Mouse (Mus musculus) midbrain, embryonic 16.5 days (tissue): ENCODE data around the gene Stag1. TPM values are rescaled to one million over a fixed set of nuclear protein-coding genes. Genes with fewer than 3 reads are reported as not detected.

Experiments
- ATAC-seq: fragments of 200-750 bp; cut with Nextera tagmentation; 2 replicates; pipeline ENCODE4 v1.8.0; 2017; ENCODE audit warnings: moderate TSS enrichment
- H3K27ac ChIP-seq: fragments of 300-500 bp; sonication (generic); 2 replicates; pipeline ENCODE4 v1.5.1; 2014; ENCODE audit warnings: mild to moderate bottlenecking, low read length, mixed read lengths
- H3K27me3 ChIP-seq: fragments of 300-500 bp; sonication (generic); 2 replicates; pipeline ENCODE4 v1.6.1; 2014; ENCODE audit warnings: low read depth, low read length, mixed read lengths; ENCODE audit not compliant: control insufficient read depth, insufficient read depth
- H3K36me3 ChIP-seq: fragments of 300-500 bp; sonication (generic); 2 replicates; pipeline ENCODE4 v1.6.1; 2014; ENCODE audit warnings: mild to moderate bottlenecking, low read length, moderate library complexity, mixed read lengths; ENCODE audit not compliant: control insufficient read depth, insufficient read depth
- H3K4me1 ChIP-seq: fragments of 300-500 bp; sonication (generic); 2 replicates; pipeline ENCODE4 v1.6.1; 2014; ENCODE audit warnings: mild to moderate bottlenecking, low read length, mixed read lengths; ENCODE audit not compliant: control insufficient read depth, insufficient read depth
- H3K4me2 ChIP-seq: fragments of 300-500 bp; sonication (generic); 2 replicates; pipeline ENCODE4 v1.6.1; 2014; ENCODE audit warnings: mild to moderate bottlenecking, low read length, mixed read lengths
- H3K4me3 ChIP-seq: fragments of 300-500 bp; sonication (generic); 2 replicates; pipeline ENCODE4 v1.5.1; 2014; ENCODE audit warnings: low read depth, mild to moderate bottlenecking, low read length, moderate library complexity, mixed read lengths
- H3K9ac ChIP-seq: fragments of 300-500 bp; sonication (generic); 2 replicates; pipeline ENCODE4 v1.6.1; 2014; ENCODE audit warnings: low read depth, low read length, mixed read lengths
- H3K9me3 ChIP-seq: fragments of 300-500 bp; sonication (generic); replicated peaks from 2 replicates; pipeline ENCODE4 v1.6.1; 2014; ENCODE audit warnings: mild to moderate bottlenecking, low read length, mixed read lengths; ENCODE audit not compliant: control insufficient read depth, poor library complexity, severe bottlenecking
- WGBS: fragments of 180-500 bp; shearing (Covaris S2); extraction: QIAGEN DNeasy Blood & Tissue Kit; methylation state at CpG from one replicate; pipeline ENCODE4 v1.1.7; 2014; 5-methylcytosine and 5-hydroxymethylcytosine counted together
- polyA plus RNA-seq: library from polyadenylated mRNA; unstranded; fragments of >200 nt; fragmentation: Nextera tagmentation; extraction: Ambion mirVana; gene quantifications from 2 replicates; pipeline ENCODE4 v1.2.1, GENCODE M21; 2015

Gene Stag1
- polyA plus RNA-seq, 1 experiment from 2014 or later = 26.5 TPM

DNA sequence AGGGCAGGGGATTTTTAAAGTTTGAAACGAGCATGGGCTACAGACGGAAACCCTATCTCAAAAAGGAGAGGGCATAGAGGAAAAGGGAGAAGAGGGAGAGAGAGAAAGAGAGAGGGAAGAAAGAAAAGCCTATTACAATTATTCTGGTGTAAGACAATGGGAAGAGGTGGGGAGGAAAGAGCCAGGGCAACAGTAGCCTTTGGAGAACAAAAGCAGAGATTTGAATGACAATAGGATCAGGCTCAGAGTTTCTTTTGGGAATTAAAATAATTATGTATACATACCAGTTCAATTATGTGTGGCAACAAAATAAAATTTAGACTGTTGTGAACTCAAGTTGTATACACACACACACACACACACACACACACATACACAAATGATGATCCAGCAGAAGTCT lies 43.2 kb downstream of the Stag1 start:
- H3K4me1 ChIP-seq = peaks cover 15% of the 10 kb centered on the region
- H3K4me3 ChIP-seq = no peak overlapping the region
- H3K9ac ChIP-seq = no peak overlapping the region; the same call in 1 of the 2 replicates
- H3K27me3 ChIP-seq = no peaks in the 10 kb centered on the region
- H3K36me3 ChIP-seq = no peaks in the 10 kb centered on the region
- H3K27ac ChIP-seq = no peak overlapping the region
- H3K4me2 ChIP-seq = no peak overlapping the region; the same call in 1 of the 2 replicates
- WGBS = 32% methylated on average over 2 of the region's 2 CpGs
- ATAC-seq = no peak
- H3K9me3 ChIP-seq = no peaks in the 10 kb centered on the region

DNA sequence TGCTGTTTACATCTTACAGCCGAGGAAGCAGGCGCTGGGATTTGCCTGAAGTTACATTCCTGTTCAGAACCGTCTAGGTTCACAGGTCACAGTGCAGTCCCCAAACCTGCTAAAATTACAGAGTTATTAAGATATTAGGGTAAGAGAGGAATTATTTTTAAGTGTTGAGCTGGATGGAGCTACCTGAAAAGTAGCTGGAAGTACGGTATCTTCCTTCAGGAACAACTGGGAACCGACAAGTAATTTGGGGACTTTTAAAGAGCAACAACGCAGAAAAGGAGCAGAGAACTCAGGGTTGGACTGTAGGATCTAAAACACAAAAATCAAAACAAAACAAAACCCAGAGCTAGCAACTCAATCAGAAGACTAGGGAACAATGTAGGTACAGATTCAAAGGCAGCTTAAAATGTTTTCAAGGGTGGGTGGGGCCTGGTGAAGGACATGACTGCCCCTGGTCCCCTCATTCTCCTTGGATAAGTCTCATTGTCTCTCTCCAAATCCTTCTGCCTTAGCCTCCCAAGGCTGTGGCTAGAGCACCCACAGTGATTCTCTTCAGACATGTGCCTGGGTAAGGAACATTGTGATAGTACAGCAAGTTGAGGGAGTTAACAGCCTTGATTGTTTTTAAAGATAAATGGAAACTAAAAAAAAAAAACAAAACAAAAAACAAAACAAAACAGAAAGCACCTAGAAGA lies 43.9 kb downstream of the Stag1 start:
- peaks cover 18% of the 10 kb centered on the region for H3K4me1 ChIP-seq
- peak overlapping the region; percentile 88 for H3K4me3 ChIP-seq
- H3K9me3 ChIP-seq = no peaks in the 10 kb centered on the region
- ATAC-seq = no peak
- WGBS = 15% methylated on average over 6 of the region's 6 CpGs
- H3K27ac ChIP-seq = peak overlapping the region; percentile 99
- peak overlapping the region; percentile 66 for H3K4me2 ChIP-seq
- no peaks in the 10 kb centered on the region for H3K27me3 ChIP-seq
- no peaks in the 10 kb centered on the region for H3K36me3 ChIP-seq
- H3K9ac ChIP-seq = peak overlapping the region; percentile 71; the same call in 1 of the 2 replicates

DNA sequence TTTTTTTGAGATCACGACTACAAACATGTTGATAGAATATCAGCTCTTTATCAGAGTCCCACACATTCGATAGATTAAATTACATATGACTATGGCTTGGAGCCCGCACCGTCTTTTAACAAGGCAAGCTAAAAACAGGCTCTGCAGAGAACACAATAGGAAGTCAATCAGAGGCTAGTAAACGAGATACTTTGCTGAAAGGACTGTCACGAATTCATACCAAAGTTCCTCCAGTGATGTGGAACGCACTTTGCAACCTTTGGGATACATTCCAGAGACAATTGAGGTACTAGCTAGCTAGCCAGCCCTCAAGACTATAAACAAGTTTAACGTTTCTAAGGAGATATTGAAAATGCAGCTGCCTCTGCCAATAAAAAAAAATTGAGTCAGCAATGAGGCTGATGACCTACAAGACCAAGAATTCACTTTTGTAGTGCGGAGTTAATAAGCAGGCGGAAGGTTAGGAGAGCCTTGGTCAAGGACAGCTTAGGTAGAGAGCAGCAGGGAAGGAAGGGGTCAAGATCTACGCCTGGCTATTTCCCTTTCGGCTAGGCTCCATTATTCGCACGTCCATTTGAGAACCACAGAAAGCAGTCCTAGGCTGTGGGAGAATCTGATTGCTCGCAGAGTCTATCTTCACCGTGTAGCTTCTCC lies 44.7 kb downstream of the Stag1 start:
- no peaks in the 10 kb centered on the region for H3K9me3 ChIP-seq

DNA sequence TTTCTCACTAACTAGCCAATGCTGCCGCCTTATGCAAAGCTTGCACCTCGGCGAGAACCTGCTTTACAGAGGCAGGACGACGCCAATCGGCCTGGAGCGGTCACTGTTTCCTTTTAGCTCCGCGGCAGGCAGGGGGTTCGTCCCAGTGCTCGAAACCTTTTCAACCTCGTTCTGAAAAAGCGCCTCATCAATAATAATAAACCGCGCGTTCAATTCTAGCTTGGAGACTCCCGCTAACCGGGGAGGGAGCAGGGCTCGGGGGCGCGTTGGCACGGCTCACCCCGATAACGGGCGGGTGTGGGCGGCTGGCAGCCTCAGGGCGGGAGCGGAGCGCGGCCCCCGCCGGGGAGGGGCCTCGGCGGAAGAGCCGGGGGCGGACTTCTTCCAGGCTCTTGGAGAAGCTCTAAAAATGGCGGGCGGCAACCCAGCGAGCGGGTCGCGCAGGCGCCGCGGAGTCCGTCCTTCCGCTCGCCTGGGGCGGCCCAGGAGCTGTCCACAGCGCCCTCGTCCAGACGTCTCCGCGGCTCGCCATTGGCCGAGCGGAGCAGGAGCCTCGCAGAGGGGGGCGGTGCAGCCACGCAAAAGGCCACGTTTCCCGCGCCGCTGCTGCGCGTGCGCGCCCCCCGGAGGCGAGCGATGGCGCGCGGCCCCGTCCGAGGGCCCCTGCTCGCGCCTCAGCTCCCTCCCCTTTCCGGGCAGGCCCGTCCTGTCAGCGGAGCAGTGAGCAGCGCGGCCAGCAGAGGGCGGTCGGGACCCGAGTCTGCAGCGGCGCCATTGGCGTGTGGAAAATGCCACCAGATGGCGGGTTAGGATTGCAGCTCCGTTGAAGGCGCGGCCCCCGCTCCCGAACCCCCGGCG lies 45.5 kb downstream of the Stag1 start:
- Histone ChIP-seq H3K4me2 (peak overlapping the region; percentile 66), H3K4me3 (peak overlapping the region; percentile 88), H3K9ac (peak overlapping the region; percentile 95), H3K27me3 (no peaks in the 10 kb centered on the region), H3K4me1 (peaks cover 18% of the 10 kb centered on the region), H3K36me3 (no peaks in the 10 kb centered on the region), H3K27ac (peak overlapping the region; percentile 99), H3K9me3 (no peaks in the 10 kb centered on the region)
- ATAC-seq = peak; percentile 98
- under 1% methylated on average over 87 of the region's 97 CpGs for WGBS

More for the DNA sequence above, 44.7 kb downstream of the Stag1 start:
- WGBS = 1% methylated on average over 16 of the region's 16 CpGs
- peak overlapping the region; percentile 66 for H3K4me2 ChIP-seq
- no peaks in the 10 kb centered on the region for H3K36me3 ChIP-seq
- peak overlapping the region; percentile 99 for H3K27ac ChIP-seq
- peak overlapping the region; percentile 88 for H3K4me3 ChIP-seq
- peak overlapping the region; percentile 71 for H3K9ac ChIP-seq
- peaks cover 18% of the 10 kb centered on the region for H3K4me1 ChIP-seq
- H3K27me3 ChIP-seq = no peaks in the 10 kb centered on the region
- no peak for ATAC-seq

DNA sequence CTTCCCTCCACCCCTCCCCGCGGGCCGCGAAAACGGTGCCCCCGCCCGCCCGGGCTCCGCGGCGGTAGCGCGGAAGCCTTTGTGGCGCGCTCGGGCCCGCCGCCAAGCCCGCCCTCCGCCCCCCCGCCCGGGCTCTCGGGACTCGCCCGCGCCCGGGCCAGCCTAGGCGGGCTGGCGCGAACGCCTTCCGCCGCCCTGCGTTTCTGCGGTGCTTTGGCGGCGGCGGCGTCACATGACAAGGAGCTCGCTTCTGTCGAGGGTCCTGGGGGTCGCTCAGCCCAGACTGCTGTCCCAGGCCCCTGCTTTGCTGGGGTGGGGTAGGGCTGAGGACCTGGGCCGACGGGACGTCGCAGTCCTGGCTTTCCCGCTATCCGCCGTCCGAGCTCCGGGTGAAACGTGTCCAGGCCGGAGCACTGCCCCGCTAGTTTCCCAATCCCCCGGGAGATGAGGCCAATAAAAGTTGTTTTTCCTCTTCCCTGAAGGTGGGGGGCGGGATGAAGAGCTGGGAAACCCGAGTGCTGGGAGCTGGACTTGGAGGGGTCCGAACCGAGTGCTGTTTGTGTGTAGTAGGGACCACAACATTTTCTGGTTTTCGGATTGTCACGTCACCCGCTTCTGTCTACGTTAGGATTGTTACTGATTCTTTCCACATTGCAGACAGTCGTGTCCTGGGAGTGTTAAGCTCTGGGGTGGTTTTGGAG lies 46.6 kb downstream of the Stag1 start:
- H3K27ac ChIP-seq = peak overlapping the region; percentile 99
- under 1% methylated on average over 54 of the region's 64 CpGs for WGBS
- H3K9ac ChIP-seq = peak overlapping the region; percentile 95
- no peaks in the 10 kb centered on the region for H3K9me3 ChIP-seq
- no peaks in the 10 kb centered on the region for H3K27me3 ChIP-seq
- H3K36me3 ChIP-seq = no peaks in the 10 kb centered on the region
- H3K4me2 ChIP-seq = peak overlapping the region; percentile 76
- H3K4me1 ChIP-seq = peaks cover 18% of the 10 kb centered on the region
- H3K4me3 ChIP-seq = peak overlapping the region; percentile 88
- peak; percentile 19 for ATAC-seq

DNA sequence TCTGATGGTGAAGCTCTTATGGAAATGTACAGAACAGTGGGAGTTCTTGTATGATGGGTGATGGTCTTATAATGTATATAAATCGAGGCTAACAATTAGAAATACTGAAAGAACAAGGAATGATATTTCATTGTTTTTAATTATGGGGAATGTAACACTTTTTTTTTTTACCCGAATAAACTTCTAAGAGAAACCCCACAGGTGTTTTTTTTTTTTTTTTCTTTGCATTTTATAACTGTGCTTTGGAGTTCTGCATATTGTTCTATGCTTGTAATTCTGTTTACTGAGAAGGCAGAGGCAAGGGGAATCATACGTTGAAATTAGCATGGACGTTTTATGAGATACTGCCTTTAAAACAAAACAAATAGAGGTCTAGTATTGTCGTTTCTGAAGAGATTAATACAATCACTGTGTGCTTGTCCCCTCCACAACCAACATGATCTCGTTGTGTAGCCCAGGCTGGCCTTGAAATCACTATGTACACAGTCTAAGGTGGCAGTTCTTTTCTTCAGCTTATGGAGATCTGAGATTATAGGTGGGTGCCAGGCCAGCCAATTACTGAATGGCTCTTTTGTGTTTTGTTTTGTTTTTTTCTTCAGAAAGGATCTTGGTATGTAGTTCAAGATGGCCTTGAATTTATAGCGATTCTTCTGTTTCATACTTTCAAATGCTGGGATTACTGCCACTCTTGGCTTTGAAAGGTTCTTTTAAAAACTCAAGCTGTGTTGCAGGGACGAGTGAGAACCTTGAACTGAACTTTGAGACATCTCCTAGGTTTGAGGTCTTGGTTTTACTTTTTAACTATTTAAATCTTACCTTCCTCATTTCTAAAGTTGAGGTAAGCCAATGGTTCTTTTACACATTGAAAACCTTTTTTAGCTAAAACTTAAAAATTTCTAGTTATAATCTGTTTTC lies 47.7 kb downstream of the Stag1 start:
- ATAC-seq = no peak
- Histone ChIP-seq H3K4me2 (peak overlapping the region; percentile 35), H3K27me3 (no peaks in the 10 kb centered on the region), H3K4me3 (no peak overlapping the region), H3K27ac (no peak overlapping the region), H3K36me3 (no peaks in the 10 kb centered on the region), H3K9ac (no peak overlapping the region), H3K9me3 (no peaks in the 10 kb centered on the region), H3K4me1 (peaks cover 18% of the 10 kb centered on the region)
- 26% methylated on average over 8 of the region's 8 CpGs for WGBS

DNA sequence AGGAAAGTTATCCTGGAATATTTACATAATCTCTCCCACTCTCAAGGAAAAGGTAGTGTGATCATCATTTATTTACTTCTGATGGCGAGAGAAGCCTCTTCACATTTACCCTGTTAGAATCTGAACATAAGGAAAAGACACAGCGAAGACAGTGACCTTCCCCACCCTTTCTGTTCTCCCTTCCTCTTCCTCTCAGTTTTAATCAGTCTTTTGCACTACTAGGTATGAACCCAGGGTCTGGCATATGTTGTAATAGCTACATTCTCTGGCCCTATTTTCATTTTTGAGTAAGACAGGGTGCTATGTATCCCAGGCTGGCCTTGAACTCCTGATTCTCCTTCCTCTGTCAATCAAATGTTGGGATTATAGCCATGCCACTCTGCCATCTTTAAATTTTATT lies 48.7 kb downstream of the Stag1 start:
- H3K9me3 ChIP-seq = no peaks in the 10 kb centered on the region
- H3K4me2 ChIP-seq = no peak overlapping the region
- no peak overlapping the region for H3K27ac ChIP-seq
- no peak overlapping the region for H3K9ac ChIP-seq
- no peak overlapping the region for H3K4me3 ChIP-seq
- WGBS = 75% methylated on average over 2 of the region's 2 CpGs
- no peak for ATAC-seq
- no peaks in the 10 kb centered on the region for H3K36me3 ChIP-seq
- no peaks in the 10 kb centered on the region for H3K27me3 ChIP-seq
- H3K4me1 ChIP-seq = peaks cover 14% of the 10 kb centered on the region
